Mouse (Mus musculus): ENCODE data around the gene Adat3. TPM values are rescaled to one million over a fixed set of nuclear protein-coding genes. Genes with fewer than 3 reads are reported as not detected.
"Not testable (repeated sequence)": the region's sequence is repeated elsewhere in the genome, so short reads cannot be mapped to it uniquely, and the experiment has no call there.

Gene Adat3
- polyA plus RNA-seq, 1 experiment from 2014 or later = 4.0 TPM

DNA sequence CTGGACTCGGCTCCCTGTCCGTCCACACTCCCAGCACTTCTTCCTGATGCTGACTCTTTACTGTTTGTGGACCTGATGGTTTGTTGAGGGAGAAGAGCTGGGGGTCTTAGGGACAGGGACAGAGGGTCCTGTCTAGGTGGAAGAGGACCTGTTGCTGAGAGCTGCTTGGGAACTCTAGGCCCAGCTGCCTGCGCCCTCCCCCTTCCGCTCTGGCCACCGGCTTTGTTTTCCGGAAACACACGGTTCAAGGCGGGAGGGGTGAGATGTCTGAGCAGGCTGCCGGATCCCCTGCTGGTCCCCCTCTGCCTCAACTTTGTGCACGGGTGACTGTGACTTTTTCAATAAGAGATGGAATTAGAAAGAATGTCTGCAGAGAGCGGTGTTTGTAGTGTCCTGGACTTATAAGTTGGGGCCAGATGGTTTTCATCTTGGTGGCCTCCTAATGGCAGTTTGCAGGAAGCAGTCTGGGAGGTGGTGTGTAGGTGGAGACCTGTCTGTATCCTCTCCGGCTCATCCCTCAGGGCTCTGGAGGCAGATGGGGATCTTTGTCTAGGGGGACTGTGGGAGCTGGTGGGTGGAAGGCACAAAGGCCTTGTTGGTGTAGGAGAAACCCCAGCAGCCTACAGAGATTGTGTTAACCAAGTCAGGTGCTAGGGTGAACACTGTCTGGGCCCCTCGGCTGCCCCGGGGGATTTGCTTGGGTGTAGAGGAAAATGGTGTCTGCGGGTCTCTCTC, 20.9 kb downstream of the Adat3 start:
- Histone ChIP-seq H3K9me3 (replicated peaks; ENCODE audit: control insufficient read depth, low read length) (no peaks in the 10 kb centered on the region), H3K4me2 (ENCODE audit: low read depth, low read length) (peak overlapping the region; percentile 98), H3K36me3 (ENCODE audit: control insufficient read depth, insufficient read depth) (no peaks in the 10 kb centered on the region), H3K4me3 (ENCODE audit: low read length) (peak overlapping the region; percentile 90), H3K27ac (ENCODE audit: low read length) (peak overlapping the region; percentile 92), H3K4me1 (ENCODE audit: control insufficient read depth, insufficient read depth, low read length) (peaks cover 34% of the 10 kb centered on the region), H3K9ac (ENCODE audit: low read length) (peak overlapping the region; percentile 95), H3K27me3 (ENCODE audit: control insufficient read depth, insufficient read depth, low read length) (no peaks in the 10 kb centered on the region)
- WGBS = 14% methylated on average over 15 of the region's 15 CpGs
- ATAC-seq (replicated peaks; ENCODE audit: extremely low read depth, insufficient read depth, low FRiP score) = no peak

DNA sequence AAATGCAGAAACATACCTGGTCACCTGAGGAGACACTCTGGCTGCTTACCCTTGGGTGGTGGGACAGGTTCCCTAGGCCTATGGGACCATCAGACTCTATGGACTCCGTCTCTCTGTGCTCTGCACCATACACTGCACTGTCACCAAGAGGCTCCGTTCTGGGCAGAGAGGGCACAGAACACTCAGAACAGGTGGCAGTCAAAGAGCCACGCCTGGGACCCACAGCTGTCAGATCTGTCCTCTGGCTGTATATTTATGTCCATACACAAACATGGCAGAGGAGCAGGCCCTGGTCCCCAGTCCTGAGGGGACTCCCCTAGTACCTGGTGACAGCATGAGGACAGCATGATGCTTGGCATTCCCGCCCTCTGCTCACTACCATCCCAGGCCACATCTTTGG, 23.1 kb downstream of the Adat3 start:
- H3K9ac ChIP-seq (ENCODE audit: low read length) = no peak overlapping the region
- no peaks in the 10 kb centered on the region for H3K27me3 ChIP-seq (ENCODE audit: control insufficient read depth, insufficient read depth, low read length)
- WGBS = 84% methylated on average over 4 of the region's 4 CpGs
- no peak overlapping the region for H3K27ac ChIP-seq (ENCODE audit: low read length)
- H3K4me2 ChIP-seq (ENCODE audit: low read depth, low read length) = no peak overlapping the region
- no peaks in the 10 kb centered on the region for H3K9me3 ChIP-seq (replicated peaks; ENCODE audit: control insufficient read depth, low read length)
- ATAC-seq (replicated peaks; ENCODE audit: extremely low read depth, insufficient read depth, low FRiP score) = no peak
- 0 out of 2 replicates have a peak, but pooled peaks cover 2% of the 10 kb centered on the region for H3K36me3 ChIP-seq (ENCODE audit: control insufficient read depth, insufficient read depth)
- no peak overlapping the region for H3K4me3 ChIP-seq (ENCODE audit: low read length)
- H3K4me1 ChIP-seq (ENCODE audit: control insufficient read depth, insufficient read depth, low read length) = peaks cover 50% of the 10 kb centered on the region

DNA sequence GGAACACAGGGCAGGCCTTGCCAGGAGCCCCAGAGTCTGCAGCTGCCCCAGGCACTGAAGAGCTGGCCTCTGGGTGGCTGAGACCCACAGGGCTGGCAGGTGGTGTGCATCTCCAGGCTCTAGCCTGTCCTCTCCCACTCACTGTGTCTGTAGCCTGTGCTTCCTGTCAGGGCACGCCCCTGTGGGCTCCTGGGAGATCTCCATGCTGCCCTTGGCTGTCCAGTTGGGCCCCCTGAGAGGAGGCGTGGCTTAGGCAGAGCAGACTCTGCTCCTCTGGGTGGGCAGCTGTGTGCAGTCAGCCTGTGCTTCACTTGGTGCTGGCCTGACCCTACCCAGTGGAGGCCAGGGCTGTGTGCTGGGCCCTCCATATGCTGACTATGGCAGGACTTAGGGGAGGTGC, 25.0 kb downstream of the Adat3 start:
- H3K4me1 ChIP-seq (ENCODE audit: control insufficient read depth, insufficient read depth, low read length) = peaks cover 45% of the 10 kb centered on the region
- peak overlapping the region; percentile 26; the same call in 1 of the 2 replicates for H3K9ac ChIP-seq (ENCODE audit: low read length)
- H3K4me2 ChIP-seq (ENCODE audit: low read depth, low read length) = no peak overlapping the region
- H3K27me3 ChIP-seq (ENCODE audit: control insufficient read depth, insufficient read depth, low read length) = no peaks in the 10 kb centered on the region
- H3K36me3 ChIP-seq (ENCODE audit: control insufficient read depth, insufficient read depth) = 0 out of 2 replicates have a peak, but pooled peaks cover 2% of the 10 kb centered on the region
- no peaks in the 10 kb centered on the region for H3K9me3 ChIP-seq (replicated peaks; ENCODE audit: control insufficient read depth, low read length)
- H3K27ac ChIP-seq (ENCODE audit: low read length) = peak overlapping the region; percentile 16; the same call in 1 of the 2 replicates
- ATAC-seq (replicated peaks; ENCODE audit: extremely low read depth, insufficient read depth, low FRiP score) = 0 out of 2 replicates have a peak, but pooled peaks have one; percentile 18
- WGBS = 18% methylated on average over 2 of the region's 2 CpGs
- no peak overlapping the region for H3K4me3 ChIP-seq (ENCODE audit: low read length)

DNA sequence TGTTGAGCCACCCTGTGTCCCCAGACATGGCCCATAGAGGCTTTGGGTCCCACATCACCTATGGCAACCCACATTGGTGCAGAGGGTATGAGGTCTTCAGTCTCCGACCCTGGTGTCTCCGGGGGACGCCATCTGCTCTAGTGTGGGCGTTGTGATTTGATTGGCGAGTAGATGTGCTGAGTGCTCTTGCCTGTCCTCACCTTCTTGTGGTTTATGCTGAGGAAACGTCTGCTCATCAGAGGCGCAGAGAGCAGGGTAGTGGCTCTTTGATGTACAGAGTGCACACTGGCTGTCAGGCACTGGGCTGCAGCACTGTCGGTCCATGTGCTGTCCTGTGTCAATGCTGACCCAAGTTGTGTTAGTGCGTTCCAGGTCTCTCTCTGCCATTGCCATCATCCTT, 26.2 kb downstream of the Adat3 start:
- peaks cover 38% of the 10 kb centered on the region for H3K4me1 ChIP-seq (ENCODE audit: control insufficient read depth, insufficient read depth, low read length)
- no peaks in the 10 kb centered on the region for H3K9me3 ChIP-seq (replicated peaks; ENCODE audit: control insufficient read depth, low read length)
- H3K4me3 ChIP-seq (ENCODE audit: low read length) = no peak overlapping the region
- no peak overlapping the region for H3K27ac ChIP-seq (ENCODE audit: low read length)
- 0 out of 2 replicates have a peak, but pooled peaks cover 2% of the 10 kb centered on the region for H3K36me3 ChIP-seq (ENCODE audit: control insufficient read depth, insufficient read depth)
- H3K9ac ChIP-seq (ENCODE audit: low read length) = no peak overlapping the region
- no peak overlapping the region for H3K4me2 ChIP-seq (ENCODE audit: low read depth, low read length)
- WGBS = 64% methylated on average over 9 of the region's 9 CpGs
- no peak for ATAC-seq (replicated peaks; ENCODE audit: extremely low read depth, insufficient read depth, low FRiP score)
- H3K27me3 ChIP-seq (ENCODE audit: control insufficient read depth, insufficient read depth, low read length) = no peaks in the 10 kb centered on the region

DNA sequence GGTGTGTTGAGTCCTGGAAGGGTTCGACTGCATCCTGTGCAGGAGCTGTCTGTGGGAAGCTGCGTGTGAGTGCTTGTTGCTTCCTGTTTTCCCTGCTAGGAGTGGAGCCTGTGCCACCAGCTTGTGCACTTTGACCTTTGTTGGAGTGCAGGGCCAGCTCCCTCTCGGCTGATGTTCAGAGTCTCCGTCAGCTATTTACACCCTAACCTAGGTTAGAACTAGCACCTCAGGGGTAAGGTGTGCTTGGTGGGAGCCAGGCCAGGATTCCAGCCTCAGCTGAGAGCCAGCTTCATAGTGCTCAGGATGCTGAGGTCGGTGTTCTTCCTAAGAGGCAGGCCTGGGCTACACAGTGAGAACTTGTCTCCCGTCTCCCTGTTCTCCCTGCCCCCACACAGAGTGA, 32.7 kb downstream of the Adat3 start:
- ATAC-seq (replicated peaks; ENCODE audit: extremely low read depth, insufficient read depth, low FRiP score) = no peak

DNA sequence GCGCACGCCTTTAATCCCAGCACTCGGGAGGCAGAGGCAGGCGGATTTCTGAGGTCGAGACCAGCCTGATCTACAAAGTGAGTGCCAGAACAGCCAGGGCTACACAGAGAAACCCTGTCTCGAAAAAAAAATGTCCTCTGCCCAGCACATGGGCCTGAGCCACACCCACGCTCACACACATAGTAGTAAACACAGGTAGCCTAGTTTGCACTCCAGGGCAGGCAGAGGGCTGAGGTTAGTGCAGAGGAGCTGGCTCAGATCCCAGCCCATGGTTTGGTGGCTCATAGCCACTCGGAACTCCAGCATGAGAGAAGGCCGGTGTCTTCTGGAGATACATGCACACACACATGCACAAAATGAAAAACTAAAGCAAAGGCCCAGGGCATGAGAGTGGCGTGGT, 44.3 kb downstream of the Adat3 start:
- WGBS = 92% methylated on average over 10 of the region's 10 CpGs
- no peak for ATAC-seq (replicated peaks; ENCODE audit: extremely low read depth, insufficient read depth, low FRiP score)
- Histone ChIP-seq H3K4me1 (ENCODE audit: control insufficient read depth, insufficient read depth, low read length) (no peaks in the 10 kb centered on the region), H3K4me2 (ENCODE audit: low read depth, low read length) (no peak overlapping the region), H3K4me3 (ENCODE audit: low read length) (no peak overlapping the region), H3K27me3 (ENCODE audit: control insufficient read depth, insufficient read depth, low read length) (no peaks in the 10 kb centered on the region), H3K27ac (ENCODE audit: low read length) (no peak overlapping the region), H3K9me3 (replicated peaks; ENCODE audit: control insufficient read depth, low read length) (no peaks in the 10 kb centered on the region), H3K9ac (ENCODE audit: low read length) (no peak overlapping the region), H3K36me3 (ENCODE audit: control insufficient read depth, insufficient read depth) (peaks cover 51% of the 10 kb centered on the region)

More for the DNA sequence above, 32.7 kb downstream of the Adat3 start:
- no peak overlapping the region for H3K27ac ChIP-seq (ENCODE audit: low read length)
- WGBS = 79% methylated on average over 6 of the region's 6 CpGs
- H3K9ac ChIP-seq (ENCODE audit: low read length) = no peak overlapping the region
- H3K36me3 ChIP-seq (ENCODE audit: control insufficient read depth, insufficient read depth) = peaks cover 49% of the 10 kb centered on the region
- H3K4me1 ChIP-seq (ENCODE audit: control insufficient read depth, insufficient read depth, low read length) = no peaks in the 10 kb centered on the region
- no peak overlapping the region for H3K4me3 ChIP-seq (ENCODE audit: low read length)
- H3K4me2 ChIP-seq (ENCODE audit: low read depth, low read length) = no peak overlapping the region
- H3K9me3 ChIP-seq (replicated peaks; ENCODE audit: control insufficient read depth, low read length) = no peaks in the 10 kb centered on the region
- H3K27me3 ChIP-seq (ENCODE audit: control insufficient read depth, insufficient read depth, low read length) = no peaks in the 10 kb centered on the region

DNA sequence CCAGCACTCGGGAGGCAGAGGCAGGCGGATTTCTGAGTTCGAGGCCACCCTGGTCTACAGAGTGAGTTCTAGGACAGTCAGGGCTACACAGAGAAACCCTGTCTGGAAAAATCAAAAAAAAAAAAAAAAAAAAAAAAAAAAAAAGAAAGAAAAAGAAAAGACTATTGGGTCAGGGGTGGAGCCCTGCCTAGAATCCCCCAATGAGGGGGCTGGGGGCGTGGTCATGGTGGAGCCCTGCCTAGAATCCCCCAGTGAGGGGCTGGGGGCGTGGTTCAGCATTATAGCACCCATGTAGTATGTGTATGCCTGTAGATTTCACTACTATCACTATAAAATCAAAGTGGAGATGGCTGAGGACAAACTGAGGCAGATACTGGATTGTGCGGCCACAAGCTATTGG, 47.2 kb downstream of the Adat3 start:
- not testable (repeated sequence) for H3K27me3 ChIP-seq (ENCODE audit: control insufficient read depth, insufficient read depth, low read length); ATAC-seq (replicated peaks; ENCODE audit: extremely low read depth, insufficient read depth, low FRiP score); H3K9me3 ChIP-seq (replicated peaks; ENCODE audit: control insufficient read depth, low read length); H3K9ac ChIP-seq (ENCODE audit: low read length); H3K4me2 ChIP-seq (ENCODE audit: low read depth, low read length); H3K27ac ChIP-seq (ENCODE audit: low read length); H3K4me3 ChIP-seq (ENCODE audit: low read length)
- peaks cover 13% of the 10 kb centered on the region for H3K4me1 ChIP-seq (ENCODE audit: control insufficient read depth, insufficient read depth, low read length)
- peaks cover 23% of the 10 kb centered on the region for H3K36me3 ChIP-seq (ENCODE audit: control insufficient read depth, insufficient read depth)
- WGBS = 86% methylated on average over 6 of the region's 6 CpGs

DNA sequence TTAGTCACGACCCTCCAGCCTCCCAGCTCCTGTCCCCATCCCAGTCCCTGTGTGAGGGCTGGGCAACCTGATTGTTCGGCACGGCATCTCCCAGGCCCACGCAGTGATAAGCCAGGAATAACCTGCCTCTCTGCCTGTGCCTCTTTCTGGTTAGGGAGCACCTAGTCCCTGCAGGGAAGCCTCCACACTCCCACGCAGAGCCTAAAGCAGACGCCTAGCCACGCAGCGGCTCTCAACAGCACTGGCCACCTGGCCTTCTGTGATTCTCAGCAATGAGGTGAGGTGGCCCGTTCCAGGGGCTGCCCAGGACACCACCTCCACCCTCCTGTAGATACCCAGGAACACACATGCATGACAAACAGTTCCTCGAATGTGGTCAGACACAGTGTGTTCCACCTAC, 47.7 kb downstream of the Adat3 start:
- Histone ChIP-seq H3K4me3 (ENCODE audit: low read length) (no peak overlapping the region), H3K4me1 (ENCODE audit: control insufficient read depth, insufficient read depth, low read length) (peaks cover 18% of the 10 kb centered on the region), H3K27ac (ENCODE audit: low read length) (no peak overlapping the region), H3K9me3 (replicated peaks; ENCODE audit: control insufficient read depth, low read length) (no peaks in the 10 kb centered on the region), H3K4me2 (ENCODE audit: low read depth, low read length) (no peak overlapping the region), H3K27me3 (ENCODE audit: control insufficient read depth, insufficient read depth, low read length) (no peaks in the 10 kb centered on the region), H3K9ac (ENCODE audit: low read length) (no peak overlapping the region), H3K36me3 (ENCODE audit: control insufficient read depth, insufficient read depth) (peaks cover 19% of the 10 kb centered on the region)
- WGBS = 83% methylated on average over 10 of the region's 10 CpGs
- no peak for ATAC-seq (replicated peaks; ENCODE audit: extremely low read depth, insufficient read depth, low FRiP score)

DNA sequence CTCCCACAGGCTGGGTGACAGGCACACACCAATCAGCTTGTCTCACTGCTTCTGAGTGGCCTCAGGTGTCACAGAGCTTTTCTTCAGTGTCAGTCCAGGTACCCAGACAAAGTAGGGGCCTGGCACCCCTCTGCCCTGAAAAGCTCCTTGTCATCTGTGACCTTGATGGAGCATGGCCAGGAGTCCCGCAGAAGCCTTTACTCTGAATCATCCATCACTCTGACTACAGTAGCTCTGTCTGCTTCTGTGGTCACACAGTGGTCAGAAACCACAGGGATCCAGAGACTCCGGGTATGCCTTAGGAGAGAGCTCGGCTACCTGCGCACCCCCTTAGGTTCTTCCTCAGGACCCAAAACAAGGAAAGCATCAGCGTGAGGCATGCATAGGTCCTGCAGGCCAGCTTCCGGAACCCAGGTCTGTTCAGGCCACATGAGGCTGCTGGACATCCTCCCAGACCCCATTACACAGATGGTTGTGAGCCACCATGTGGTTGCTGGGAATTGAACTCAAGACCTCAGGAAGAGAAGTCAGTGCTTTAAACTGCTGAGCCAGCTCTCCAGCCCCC, 50.6 kb downstream of the Adat3 start:
- no peaks in the 10 kb centered on the region for H3K9me3 ChIP-seq (replicated peaks; ENCODE audit: control insufficient read depth, low read length)
- 72% methylated on average over 6 of the region's 6 CpGs for WGBS
- no peak overlapping the region for H3K4me2 ChIP-seq (ENCODE audit: low read depth, low read length)
- peaks cover 26% of the 10 kb centered on the region for H3K4me1 ChIP-seq (ENCODE audit: control insufficient read depth, insufficient read depth, low read length)
- no peaks in the 10 kb centered on the region for H3K36me3 ChIP-seq (ENCODE audit: control insufficient read depth, insufficient read depth)
- H3K27me3 ChIP-seq (ENCODE audit: control insufficient read depth, insufficient read depth, low read length) = no peaks in the 10 kb centered on the region
- no peak overlapping the region for H3K4me3 ChIP-seq (ENCODE audit: low read length)
- no peak overlapping the region for H3K27ac ChIP-seq (ENCODE audit: low read length)
- ATAC-seq (replicated peaks; ENCODE audit: extremely low read depth, insufficient read depth, low FRiP score) = no peak
- 0 out of 2 replicates have a peak overlapping the region, but pooled peaks have one; percentile 7 for H3K9ac ChIP-seq (ENCODE audit: low read length)
